Mouse (Mus musculus): ENCODE results near the gene Hdac9.

Gene Hdac9

DNA sequence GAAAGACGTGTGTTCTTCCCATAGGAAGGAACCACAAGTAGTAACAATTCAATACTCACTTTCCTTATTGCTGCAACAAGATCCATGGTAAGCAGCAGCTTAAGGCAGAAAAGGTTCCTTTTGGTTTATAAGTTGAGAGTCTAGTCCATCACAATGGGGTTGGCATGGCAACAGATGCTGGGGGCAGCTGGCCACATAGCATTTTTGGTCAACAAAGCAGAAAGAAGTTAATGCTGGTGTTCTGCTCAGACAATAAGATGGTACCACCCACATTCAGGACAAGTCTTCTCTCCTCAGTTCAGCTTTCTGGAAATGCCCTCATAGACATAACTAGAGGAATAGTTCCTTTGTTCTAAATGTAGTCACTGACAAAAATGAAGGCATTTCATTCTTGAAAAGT is at the start of gene Hdac9:
Hdac9 (minus strand) TSS at position 101 of the 400 bp plus-strand sequence.
- no peak for DNase-seq

DNA sequence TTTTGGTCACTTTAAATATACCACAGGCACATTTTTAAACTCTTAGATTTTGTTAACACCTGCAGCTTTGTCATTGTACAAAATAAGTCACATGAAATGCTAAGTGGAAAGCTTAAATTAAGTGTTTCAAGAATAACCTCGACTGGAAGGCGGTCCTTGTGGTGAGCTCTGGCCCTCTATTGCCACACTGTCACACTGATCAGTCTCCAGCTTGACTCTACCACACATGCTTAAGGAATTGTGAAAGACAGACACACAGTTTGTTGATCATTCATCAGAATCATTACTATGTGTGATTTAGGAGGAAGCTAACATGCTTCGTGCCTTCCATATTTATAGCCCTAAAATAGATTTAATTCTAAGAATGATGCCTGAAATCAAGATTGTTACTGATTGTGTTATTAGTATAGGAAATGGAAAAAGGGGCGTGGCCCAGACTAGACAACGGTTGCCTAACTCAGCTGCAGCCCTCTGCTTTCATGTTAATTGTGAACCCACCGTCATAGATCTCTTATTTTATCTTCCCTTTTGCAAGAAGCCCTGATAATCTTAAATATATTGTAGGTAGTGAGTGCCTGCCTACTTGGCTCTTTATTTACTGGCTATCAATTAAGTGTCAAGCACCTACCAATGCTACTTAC is 32.3 kb upstream of the Hdac9 start:
- no peak for DNase-seq

DNA sequence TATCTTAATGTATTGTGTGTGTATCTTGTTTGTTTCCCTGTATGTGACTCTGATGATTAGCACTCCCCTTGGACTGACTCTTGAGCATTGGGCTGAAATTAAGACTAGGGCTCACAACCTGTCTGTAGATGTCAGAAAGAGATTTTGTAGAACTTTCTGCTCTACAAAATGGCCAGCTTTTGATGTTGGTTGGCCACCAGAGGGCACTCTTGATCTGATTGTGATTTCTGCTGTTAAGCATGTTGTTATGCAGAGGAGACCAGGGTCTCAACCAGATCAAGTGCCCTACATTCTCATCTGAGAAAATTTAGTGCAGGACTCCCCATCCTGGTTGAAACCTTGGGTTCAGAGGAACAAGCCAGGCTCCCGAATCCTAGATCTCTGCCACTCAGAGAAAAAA is 21.0 kb upstream of the Hdac9 start:
- DNase-seq, result peak; percentile 23

DNA sequence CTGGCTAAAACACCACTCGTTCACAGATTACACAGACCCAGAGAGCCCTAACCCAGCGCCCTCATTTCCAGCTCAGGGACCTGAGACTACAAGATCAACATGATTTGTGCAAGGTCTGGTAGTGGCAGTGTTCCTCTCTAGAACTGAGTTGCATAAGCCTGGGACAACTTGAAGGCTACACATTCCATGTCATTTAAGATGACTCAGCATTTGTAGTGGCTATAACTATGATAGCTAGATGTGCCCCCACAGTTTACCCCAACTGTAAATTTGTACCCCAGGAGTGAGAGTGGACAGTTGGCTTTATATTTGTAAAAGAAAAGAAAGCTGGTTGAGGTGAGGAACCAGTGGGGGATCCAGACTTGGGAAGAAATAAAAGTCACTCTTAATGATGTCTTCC is 8.9 kb downstream of the Hdac9 start:
- DNase-seq, result no peak

DNA sequence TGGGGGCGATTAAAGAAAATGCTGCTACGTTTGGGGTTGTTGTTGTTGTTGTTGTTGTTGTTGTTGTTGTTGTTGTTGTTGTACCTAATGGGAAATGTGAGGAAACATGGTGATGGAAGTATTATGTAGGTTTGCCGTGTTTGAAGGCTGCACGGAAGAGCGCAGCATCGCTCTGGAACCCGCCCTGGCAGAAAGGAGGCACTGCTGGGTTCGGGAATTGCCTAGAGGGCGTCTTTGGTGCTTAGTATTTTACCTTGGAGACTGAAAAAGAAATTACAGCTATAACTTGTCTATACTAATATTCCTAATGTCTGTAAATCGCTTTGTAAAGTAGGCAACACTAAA is 9.4 kb downstream of the Hdac9 start:
- DNase-seq, result peak; percentile 7

DNA sequence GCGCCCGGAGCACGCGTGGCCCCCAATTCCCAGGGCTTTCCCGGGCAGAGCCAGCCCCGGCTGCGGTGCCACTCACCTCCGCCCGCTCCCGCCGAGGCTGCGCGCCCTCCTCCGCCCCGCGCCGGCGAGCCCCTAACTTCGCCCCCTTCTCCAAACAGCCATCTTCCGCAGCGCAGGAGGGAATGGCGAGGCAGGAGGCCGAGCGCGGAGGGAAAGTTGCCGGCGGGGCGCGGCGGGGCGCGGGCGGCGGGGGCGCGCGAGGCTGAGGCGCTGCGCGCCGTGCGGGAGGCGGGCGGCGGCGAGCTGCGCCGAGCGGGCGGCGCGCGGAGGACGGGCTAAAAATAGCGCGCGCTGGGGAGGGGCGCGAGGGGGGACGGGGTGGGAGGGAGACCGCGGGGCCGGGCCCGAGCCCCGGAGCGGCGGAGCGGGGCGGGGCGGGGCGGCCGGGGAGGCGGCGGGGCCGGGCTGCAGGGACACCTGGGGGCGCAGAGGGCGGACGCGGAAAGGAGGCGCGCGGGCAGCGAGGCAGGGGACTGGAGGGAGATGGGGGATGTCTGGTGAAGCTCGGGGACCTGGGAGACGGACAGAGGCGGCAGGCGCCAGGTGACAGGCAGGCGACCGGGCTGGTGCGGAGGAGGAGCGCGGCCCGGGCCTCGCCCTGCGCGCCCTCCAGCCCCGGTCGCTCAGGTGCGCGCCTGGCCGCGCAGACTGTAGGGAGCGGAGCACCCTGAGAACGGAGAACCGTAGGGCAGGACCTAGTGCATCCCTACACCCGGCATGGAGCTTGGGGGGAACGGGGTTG is 10.0 kb downstream of the Hdac9 start:
- DNase-seq, result no peak

DNA sequence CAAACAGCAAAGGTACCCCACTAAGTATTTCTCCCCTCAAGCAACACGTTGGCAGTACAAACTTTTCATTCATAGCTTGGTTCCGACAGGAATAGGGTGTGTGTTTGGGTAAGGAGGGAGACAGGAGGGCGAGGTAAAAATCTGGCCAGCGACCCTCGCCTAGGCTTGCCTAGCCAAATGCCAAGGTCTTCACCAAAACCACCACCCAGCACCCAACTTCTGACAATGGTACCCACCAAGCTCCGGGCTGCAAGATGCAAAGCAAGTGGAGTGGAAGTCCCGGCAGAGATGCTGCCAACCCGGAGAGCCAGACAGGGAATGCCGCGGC is 10.6 kb downstream of the Hdac9 start:
- DNase-seq, result no peak

DNA sequence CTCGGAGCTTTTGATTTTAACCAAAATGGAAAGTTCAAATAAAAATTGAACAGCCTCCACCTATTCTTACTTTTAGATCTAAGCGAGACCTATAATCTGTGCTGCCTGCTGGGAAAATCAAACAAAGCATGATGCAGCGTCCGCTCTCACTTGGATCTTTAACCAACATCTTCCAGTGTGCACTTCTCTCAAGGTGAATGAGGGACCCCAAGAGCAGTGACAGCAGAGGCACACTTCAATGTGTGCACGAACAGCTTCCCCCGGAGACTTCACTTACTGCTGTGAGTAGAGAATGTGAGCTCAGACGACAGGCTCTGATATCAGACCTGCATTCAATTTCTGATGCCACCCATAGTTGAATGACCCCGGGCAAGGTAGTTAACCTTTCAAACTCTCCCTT is 16.7 kb downstream of the Hdac9 start:
- no peak for DNase-seq

DNA sequence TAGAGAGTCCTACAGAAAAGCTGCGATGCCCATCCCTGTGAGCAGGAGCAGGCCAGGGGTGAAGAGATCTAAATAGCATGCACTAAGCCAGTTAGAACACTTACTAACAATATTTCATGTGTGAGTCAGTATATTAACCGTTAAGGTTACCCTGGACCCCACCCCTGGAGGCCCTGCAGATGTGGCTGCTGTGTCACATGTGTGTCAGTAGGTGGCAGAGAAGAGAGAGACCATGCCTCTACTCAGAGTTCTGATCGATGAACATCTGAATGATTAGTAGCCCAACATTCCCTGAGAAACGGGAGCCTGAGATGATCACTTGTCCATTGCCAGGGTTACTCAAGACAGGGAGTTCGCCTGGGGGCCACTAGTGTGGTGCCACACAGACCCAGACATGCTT is 22.0 kb downstream of the Hdac9 start:
- DNase-seq, result no peak

DNA sequence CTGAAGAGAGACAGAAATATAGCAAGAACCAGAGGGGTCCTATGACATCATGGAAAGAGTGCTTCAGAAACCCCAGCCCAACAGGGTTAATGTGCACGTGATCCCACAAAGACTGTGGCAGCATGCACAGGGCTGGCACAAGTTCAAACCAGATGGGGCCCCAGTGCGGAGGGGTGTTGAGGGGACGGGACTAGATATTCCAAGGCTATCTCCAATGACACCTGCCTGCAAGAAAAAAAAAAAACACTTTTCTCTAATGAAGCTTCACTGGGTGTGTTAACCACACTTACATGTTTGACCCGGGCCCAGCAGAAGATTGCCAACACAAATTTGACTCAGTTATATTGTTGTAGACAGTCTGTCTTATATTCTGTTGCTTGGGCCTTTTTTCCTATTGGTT is 28.2 kb downstream of the Hdac9 start:
- no peak for DNase-seq

DNA sequence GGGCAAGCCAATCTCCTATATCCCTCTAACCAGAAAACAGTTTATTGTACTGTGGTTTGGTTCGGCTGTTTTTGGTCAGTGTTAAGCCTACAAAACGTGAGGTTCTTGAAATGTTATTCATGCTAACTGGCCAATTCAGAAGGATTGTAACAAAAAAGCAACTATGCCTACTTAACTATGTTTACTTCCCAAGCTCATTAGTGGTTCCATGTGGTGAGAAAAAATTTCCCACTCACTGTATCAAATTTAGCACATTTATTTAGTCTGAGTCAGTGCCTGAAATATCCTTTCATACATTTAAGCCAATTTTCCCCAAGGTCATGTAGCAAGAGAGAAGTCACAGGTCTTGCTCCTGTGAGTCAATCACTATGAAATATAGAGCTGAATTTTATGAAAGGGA is 42.0 kb downstream of the Hdac9 start:
- no peak for DNase-seq

DNA sequence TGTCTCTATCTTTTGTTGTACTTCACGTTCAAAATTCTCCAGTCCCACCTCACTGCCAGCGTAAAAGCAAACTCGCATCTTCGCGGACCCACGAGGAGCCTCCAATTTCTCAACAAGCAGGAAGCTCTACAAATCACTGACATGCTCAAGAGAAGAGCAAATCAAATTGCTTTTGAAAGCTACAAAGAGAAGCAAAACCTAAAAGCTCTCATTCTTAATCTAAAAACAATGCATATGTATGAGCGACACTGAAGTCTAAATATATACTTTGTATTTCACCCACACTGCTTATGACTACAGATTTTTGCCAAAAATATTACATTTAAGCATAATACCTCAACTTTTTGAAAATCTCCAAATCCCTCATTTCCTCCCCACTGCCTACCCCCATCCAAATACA is 45.9 kb downstream of the Hdac9 start:
- no peak for DNase-seq

DNA sequence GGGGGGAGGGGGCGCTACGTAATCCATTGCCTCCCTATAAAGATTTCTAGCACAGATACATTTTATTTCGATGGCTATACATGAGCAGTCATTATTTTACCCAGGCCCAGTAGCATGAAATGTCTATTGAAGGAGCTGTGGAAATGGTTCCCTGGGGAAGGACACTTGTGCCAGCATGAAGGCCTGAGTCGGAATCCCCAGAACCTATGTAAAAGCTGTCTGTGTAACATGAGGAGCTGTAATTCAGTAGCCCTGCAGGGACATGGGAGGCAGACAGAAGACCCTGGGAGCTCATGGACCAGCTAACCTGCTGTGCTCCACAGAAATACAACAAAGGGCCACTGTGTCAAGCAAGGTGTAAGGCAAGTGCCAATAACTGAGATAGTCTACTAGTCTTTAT is 75.7 kb downstream of the Hdac9 start:
- DNase-seq, result no peak

DNA sequence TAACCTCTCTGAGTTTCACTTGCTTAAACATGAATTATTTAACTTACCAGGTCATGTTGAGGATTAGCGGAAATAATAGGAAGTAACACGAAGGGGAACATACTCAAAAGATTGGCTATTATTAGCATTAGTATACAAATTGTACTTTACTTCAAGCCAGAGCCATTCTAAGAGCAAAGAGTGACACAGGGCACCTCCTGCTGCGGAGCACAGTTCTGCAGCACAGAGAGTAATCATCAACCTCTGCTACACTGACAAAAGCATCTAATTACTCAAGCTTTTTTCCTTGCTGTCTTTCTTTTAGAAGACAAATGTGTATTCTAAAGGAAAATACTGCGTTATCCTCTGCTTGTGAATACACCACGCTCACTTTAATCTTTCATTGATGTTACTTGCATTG is 79.6 kb downstream of the Hdac9 start:
- no peak for DNase-seq

DNA sequence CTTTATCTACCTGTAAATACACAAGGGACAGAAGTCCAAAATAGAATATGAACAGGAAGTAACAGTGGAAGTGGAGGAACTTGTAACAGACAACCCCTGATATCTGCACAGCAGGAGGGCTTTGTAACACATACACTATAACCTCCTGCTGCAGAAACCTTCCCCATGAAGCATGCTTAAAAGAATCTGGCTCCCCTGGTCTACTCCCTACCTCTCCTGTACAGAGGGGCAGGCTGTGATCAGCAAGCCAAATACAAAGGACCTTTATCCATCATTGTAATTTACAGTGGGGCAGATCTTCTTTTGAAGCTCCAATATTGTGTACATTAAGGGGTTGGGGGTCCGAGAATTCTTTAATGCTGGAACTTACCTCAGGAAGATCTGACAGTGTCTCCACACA is 80.0 kb downstream of the Hdac9 start:
- DNase-seq, result no peak

DNA sequence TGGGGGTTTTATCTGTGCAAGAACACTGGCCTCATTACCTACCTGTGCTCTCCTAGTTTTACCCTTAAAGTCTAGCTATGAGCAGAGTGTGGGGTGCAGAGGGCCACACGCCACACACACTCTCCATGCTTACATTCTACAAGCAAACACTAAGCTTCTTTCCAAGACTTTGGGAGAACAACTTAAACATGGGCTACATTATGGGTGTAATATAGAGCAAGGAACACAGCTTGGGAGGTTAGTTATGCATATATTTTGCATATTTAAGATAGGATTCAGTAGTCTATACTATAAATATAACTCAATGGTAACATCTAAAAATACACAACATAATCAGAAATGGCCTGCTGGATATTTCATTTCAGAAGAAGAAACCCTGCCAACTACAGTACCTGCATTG is 80.8 kb downstream of the Hdac9 start:
- DNase-seq, result no peak

DNA sequence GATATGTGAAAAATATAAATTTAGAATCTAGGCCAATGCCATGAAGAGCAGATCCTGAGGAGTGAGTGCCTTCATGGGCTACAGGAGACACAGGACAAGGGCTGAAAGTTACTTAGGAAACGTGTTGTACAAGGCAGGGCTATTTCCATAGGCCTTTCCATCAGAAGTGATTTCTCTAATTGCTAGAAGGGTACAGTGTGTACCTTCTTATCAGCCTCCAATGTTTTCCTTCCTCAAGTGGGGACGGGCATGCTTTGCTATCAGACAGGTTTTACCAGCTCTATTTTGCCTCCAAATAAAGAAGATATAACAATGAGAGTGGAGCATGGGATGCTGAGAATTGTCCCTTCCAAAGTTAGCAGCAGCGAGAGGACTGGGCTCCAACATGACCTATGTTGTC is 81.4 kb downstream of the Hdac9 start:
- no peak for DNase-seq

DNA sequence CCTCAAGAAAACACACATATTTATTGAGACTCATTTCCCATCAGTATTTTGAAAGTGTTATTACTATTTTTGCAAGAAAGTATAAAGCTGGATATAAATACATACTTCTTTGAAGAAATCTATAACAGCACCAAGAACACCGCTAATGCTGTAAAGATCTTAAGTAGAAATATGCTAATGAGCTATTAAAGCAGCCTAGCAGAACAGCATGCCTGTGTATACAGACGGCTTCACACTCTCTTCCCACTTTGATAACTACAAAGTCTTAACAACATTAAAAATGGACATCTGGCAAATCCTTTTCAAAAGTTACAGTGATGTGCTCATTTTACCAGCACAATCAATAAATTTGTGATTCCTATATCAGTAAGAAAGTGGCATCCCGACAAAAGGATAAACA is 88.2 kb downstream of the Hdac9 start:
- no peak for DNase-seq

DNA sequence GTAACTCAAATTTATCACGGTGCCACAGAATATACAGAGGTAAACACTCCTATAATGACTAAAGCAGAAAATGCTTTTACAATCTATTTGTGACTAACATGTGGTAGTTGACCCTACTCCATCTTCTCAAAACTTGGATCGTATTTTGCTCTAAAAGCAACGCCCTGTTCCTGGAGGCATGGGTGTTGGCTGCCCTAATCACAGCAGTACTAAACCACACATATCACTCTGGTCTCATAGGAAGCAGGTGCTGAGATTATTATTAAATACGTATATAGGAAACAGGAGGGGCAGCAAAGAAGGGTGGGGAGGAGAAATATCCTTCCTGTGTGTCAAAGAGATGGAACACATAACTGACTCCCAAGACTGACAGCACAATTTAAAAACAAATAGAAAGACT is 90.0 kb downstream of the Hdac9 start:
- DNase-seq, result no peak

DNA sequence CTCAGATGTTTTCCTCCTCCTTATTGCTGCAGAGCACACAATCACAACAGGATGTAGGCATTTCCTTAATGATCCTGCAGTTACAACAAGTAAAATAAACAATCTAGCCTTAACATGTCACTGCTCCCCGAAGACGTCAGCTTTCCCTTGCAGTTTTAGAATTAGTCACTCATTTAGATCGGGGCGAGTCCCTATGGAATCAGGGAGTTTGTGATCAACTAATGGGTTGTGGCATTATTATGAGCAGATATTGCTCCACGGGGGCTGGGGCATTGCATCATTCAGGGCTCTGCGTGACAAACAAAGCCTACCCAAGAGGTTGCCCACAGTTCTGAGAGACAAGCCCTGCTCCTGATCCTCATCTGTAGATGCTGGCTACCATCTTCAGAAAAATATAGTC is 96.7 kb downstream of the Hdac9 start:
- no peak for DNase-seq

DNA sequence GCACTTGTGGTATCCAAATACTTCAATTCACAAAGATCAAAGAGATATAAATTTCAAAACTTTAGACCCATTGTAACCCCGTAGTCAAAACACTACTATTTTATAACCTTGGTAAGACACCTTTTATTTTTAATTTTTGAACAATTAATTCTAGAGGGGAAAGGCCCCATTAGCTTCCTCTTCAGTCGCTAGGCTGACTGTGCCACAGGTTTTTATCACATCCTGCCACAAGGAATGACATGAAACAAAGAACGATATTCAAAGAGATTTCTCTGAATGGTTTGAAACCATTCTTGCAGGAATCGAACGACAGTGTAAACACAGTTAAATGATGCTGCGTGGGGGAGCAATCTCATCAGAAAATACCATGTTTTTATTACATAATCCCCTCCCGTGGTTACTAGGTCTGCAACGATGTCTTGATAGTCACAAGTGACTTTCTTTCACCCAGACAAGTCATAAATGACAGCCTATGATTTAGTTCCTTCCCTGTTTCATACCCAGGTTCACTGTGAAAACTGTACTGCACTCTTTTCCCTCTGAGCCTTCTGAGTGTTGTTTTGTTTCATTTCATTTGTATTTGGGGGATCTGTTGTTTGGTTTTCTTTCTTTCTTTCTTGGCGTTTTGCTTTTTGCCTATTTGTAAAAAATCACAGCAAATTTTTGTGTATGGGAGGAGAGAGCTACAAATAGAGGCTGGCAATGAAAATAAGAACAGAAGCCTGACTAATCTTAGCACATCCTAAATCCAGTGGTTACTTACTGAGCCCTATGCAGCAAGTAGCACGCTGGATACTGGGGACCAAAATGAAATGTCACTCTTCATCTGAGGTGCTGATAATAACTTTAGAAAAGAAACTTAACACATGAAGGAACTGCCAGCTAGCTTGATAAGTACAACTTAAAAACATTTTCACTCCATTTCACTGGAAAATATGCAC is 105.0 kb downstream of the Hdac9 start:
- DNase-seq, result no peak

DNA sequence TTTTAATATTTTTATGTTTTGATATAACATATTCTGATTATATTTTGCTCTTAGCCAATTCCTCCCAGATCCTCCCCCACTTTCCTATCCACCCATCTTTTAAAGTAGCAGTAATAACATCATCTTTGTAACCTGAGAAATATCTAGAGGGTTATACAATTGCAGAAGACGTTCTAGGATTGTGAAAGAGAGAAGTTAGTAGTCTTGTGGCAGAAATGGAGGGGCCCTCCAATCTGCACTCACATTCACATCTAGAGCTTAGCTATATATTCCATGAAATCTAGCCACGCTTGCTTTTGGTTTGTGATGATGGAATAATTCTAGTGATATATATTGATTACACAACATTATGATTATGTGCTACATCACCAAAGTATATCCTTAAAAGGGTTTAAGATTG is 106.7 kb downstream of the Hdac9 start:
- no peak for DNase-seq

DNA sequence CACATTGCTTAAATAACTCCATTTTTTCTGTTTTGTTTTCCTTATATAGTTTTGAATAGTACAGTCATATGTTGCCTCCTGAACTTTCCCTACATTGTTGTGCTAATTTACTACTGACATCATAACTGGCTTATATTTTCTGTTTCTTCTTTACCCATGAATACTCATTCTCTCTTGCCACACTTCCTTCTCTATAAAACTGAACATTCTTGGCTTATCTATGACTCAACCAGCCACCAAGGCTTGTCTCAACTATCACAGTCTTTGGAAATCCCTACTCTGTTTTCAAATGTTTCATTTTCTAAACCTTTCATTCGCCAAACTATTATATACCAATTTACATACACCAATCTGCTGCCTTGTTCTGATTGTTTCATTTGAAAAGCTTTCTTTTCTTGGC is 108.7 kb downstream of the Hdac9 start:
- no peak for DNase-seq

DNA sequence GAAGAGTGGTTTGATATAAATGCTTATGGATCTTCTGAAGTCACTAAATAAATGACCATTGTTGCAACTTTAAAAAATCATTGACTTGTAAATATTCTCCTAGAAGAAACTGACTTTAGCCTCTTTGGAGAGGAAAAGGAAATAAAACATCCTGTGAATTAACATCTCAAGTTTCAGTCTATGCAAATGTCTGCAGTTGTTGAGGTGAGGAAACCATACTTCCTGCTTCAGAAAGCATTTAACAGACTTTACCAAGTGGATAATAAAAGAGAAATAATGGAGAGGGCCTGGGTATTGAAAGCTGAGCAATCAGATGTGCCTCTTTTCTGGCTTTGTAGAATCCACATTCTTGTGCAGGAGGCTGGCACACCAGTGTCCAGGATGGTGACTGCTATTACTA is 110.4 kb downstream of the Hdac9 start:
- no peak for DNase-seq

Measured in lung, postnatal 14 days (tissue).